Mouse (Mus musculus): ENCODE measurements around the gene Nqo2.

GRCm38 (mm10) chr13:34003058-34003457 is 38.6 kb downstream of the Nqo2 start:
- TF ChIP-seq CTCF (IDR thresholded peaks at IDR 0.05; ENCODE audit: low read depth), result no peak
- no peak for TF ChIP-seq EP300 (IDR thresholded peaks at IDR 0.05; ENCODE audit: low read depth)
